Mouse (Mus musculus) adrenal gland, adult 2 months (tissue): ENCODE results near the gene Itga10. TPM values are rescaled to one million over a fixed set of nuclear protein-coding genes. Genes with fewer than 3 reads are reported as not detected.
"Not testable (repeated sequence)": the region's sequence is repeated elsewhere in the genome, so short reads cannot be mapped to it uniquely, and the experiment has no call there.

Experiments
- DNase-seq: peaks from one replicate; pipeline ENCODE4 v3.0.0; 2021
- long read RNA-seq: library from polyadenylated mRNA; stranded (forward); transcript quantifications from one replicate; pipeline ENCODE4 v2.0.0, GENCODE M21; 2021
- polyA plus RNA-seq: library from polyadenylated mRNA; depleted of rRNA; stranded (reverse); fragments of >200 nt; gene quantifications from 2 replicates; pipeline ENCODE4 v1.2.3, GENCODE M21; 2012; rRNA removed
- total RNA-seq, 2 experiments: library from RNA; stranded (reverse); gene quantifications; 2 replicates each; pipeline ENCODE4 v1.2.3; 2021

Gene Itga10
- total RNA-seq (1 to 10 TPM; 1.3 to 1.9 TPM), polyA plus RNA-seq (1.3 and 1.6 TPM in 2 replicates)
- long read RNA-seq, result 0 reads

DNA sequence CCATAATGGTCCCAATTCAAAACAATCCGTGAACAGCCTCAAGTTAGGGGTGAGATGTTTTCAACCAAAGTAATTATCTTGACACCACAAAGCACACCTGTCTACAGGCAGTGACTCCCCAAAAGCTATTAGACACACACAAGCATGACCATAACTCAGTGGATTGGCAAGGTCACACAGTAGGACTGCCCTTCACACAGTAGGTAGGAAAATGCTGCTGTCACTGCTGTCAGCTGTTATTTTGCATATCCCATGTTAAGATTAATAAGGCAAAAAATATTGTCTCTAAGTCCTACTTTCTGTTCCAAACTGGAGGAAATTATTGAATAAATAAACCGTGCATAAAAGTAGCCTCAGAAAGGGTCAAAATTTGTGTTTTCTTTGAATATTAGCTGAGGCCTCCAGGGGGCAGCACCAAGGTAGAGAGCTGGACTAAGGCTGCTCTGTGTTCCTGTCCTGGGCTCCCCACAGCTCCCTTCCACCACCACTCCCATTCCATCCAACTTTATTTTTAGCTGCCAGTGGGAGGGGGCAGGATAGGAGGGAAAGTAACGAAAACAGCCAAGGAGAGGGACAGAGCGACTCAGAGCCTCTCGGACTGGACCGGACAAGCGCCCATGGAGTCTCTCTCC, at the start of gene Itga10:
Gene Itga10 (plus strand): TSS at position 567 of the 632 bp plus-strand sequence.
- peak; percentile 25 for DNase-seq

DNA sequence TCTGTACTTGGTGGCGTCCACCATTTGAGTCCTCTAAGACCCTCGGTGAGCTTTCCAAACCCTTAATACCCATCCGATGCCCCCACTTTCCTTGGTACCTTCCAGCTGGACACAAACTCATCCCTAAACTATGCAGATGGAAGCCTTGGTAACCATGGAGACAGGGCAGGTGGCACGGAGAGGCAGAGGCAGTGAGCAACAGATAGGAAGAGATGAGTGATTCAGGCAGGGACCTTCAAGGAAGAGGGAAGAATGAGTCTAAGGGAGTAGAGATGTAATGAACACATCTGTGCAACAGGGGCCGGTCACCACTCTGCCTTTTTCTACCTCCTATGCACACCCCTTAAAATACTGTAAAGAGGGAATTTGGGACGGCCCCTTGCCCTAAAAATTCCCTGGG, 49.7 kb upstream of the Itga10 start:
- no peak for DNase-seq

DNA sequence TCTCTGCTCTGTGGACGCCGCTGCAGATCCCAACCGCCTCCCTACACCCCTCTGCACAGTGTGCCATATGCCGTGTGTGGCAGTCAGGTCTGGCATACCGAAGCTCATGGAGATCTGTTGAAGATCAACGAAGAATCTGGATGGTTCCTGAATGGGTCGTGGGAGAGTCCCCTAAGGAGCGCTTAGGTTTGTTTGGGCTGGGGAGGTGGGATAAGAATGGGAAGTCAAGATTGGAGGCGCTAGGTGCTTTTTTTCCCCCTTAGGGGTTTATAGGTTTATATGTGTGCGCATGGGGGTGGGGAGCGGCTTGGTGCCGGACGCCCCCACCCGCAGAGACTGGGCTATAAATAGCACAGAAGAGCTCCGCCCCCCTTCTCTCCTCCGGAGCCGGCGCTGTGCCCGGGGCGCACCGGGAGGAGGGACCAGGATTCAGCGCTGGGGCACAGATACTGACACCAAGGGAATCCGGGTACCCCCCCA, 49.1 kb upstream of the Itga10 start, which contains the start of gene Ankrd34a:
Gene Ankrd34a (plus strand): TSS at position 409 of the 480 bp plus-strand sequence.
- peak; percentile 74 for DNase-seq

DNA sequence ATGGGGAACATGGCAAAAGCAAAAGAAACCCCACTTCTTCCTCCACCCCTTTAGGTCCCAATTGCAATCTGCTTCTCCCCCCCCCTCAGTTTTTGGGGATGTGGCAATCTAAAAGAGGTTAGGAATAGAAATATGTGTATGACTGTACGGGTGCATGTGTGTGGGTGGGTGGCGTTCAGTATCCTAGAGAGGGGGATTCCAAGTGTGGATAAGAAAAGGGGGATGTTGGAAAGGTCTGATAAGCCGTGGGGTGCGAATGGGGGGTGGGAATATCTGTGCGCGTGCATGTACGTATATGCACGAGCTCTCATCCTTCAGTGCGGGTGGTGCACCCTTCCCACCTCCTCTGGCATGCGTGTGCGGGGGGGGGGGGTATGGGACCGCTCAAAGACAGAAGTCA, 48.5 kb upstream of the Itga10 start:
- DNase-seq, result no peak

DNA sequence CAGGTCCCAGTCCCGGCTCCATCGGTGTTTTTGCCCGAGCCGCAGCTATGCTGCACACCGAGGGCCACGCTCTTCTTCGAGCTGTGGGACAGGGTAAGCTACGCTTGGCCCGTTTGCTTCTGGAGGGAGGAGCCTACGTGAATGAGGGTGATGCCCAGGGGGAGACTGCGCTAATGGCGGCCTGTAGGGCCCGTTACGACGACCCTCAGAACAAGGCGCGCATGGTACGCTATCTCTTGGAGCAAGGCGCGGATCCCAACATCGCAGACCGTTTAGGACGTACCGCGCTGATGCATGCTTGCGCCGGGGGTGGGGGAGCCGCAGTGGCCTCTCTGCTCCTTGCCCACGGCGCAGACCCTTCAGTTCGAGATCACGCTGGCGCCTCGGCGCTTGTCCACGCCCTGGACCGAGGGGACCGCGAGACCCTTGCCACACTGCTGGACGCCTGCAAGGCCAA, 47.9 kb upstream of the Itga10 start:
- DNase-seq, result peak; percentile 62

DNA sequence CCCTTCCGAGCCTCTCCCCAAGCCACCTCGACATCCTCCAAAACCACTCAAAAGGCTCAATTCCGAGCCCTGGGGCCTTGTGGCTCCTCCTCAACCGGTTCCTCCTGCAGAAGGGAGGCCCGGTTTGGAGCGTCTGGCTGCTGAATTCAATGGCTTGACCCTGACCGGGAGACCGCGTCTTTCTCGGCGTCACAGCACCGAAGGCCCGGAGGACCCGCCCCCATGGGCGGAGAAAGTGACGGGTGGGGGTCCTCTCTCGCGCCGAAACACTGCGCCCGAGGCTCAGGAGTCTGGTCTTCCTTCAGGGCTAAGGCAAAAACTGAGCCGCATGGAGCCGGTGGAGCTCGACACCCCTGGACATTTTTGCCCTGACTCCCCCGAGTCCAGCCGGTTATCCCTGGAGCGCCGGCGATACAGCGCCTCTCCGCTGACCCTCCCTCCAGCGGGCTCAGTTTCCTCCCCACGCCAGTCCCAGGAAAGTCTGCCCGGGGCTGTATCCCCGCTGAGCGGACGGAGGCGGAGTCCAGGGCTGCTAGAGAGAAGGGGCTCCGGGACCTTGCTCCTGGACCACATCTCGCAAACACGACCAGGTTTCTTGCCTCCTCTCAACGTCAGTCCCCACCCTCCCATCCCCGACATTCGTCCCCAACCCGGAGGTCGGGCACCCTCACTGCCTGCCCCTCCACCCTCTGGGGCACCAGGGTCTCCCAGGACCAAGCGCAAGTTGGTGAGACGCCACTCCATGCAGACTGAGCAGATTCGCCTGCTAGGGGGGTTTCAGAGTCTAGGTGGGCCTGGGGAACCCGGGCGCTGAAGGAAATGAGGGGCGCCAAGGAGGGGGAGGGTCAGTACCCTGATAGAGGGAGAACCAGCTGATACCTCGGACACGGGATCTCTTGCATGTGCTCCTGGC, 47.0 kb upstream of the Itga10 start:
- DNase-seq, result peak; percentile 89

DNA sequence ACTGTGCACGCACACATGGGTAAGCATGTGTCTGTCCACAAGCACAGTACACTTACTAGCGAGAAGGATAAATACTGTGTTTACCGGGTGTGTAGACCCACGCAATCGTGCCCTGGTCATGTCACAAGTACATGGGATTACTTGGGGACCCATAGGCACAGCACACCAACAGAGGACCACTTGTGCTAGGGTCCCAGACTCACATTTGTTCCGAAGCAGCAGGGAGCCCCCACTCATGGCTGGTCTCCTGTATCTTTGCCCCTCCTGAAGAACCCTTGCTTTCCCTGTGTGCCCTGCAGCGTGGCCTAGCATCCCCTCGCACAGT, 46.4 kb upstream of the Itga10 start:
- no peak for DNase-seq

DNA sequence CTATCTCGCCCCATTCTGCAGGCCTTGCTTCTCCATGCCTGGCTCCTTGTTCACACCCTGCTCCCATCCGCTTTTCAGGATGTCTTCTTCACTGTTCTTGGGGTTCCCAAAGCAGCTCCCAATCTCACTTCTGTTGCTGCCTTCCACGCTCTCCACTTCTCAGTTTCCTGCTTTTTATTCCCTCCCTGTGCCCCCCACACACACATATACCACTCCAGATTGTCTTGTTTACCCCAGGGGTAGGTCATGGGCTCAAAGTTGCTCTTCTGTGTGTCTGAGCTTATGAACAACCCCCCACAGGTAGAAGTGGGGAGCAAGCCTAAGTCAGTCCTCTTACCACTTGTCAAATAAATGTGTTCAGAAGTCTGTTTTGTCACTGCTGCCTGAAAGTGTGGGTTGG, 46.0 kb upstream of the Itga10 start:
- no peak for DNase-seq

DNA sequence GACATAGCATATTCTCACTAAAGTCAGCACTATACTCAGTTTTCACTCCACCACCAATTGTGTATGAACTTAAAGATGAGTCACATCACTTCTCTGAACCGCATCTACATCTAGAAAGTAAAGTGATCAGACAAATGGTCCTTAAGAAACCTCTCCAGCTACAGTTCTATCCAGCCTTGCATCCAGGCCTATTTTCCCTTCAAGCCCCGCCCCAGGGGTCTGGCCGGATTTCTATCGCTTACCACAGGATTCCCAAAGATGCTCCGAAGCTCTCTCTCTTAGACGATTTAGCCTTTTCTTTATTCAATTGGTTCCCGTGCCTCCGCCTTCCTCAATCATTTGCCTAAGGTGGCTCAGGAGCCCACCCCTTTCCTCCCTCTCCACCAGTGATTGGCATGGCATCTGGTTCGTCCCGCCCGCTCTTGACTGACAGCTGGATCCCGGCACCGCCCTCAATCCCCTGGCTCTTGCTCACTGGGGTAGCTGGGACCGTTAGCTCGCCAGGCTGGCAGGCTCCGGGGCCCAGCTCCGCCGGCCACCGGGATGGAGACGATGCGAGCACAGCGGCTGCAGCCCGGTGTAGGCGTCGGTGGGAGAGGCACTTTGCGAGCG, 44.6 kb upstream of the Itga10 start, which contains the start of gene Lix1l:
Gene Lix1l (plus strand): TSS at position 511 of the 612 bp plus-strand sequence.
- peak; percentile 98 for DNase-seq

DNA sequence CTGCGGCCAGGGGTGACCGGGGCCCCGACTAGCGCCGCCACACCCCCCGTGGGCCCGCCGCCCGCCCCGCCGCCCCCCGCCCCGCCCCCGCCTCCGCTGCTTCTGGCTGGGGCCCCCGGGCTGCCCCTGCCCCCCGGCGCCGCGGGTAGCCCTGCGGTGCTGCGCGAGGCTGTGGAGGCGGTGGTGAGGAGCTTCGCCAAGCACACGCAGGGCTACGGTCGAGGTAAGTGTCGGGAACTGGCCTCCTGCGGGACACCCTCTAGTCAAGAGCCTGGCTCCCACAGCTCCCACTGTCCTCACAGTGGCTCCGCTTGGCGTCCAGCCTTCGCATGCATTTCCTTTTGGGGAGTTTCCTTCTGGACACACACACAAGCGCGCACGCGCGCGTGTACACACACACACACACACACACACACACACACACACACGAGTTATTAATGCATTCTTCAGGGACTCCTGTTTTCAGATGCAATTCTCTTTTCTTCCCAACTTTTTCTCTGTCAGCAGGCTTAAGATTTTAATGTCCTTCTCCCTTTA, 44.1 kb upstream of the Itga10 start:
- peak; percentile 88 for DNase-seq

DNA sequence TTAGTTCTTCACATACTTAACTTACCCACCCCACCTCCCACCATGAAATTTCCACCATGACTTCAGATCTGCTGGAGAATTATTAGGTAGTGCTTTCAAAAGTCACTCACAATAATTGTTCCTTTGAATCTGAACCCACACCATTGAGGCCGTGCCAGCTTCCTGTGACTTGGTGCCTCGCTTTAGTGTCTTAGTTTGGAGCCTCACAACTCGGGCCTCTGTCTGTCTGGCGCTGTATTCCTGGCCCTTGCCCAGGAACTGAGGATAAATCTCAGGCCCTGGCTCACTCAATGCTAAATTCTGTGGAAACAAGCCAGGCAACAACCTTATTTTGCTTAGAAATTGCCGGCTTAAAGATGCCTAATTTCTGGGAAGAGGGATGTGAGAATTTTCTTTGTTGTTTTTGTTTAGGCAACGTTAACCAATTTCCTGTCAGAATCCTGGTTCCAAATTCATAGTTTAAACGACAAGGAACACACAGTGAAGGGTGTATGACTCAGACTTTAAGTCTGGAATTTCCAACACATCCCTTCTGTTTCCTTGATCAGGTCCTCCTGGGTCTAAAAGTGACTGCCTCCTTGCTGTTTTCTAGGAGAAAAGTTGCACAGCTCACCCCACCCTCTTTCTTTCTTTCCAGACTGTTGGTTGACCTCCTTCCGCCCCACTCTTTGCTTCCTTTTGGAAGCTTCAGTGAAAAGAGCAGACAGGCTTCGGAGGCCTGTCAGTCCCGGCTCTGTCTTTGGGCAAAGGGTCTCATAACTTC, 43.3 kb upstream of the Itga10 start:
- DNase-seq, result peak; percentile 74

DNA sequence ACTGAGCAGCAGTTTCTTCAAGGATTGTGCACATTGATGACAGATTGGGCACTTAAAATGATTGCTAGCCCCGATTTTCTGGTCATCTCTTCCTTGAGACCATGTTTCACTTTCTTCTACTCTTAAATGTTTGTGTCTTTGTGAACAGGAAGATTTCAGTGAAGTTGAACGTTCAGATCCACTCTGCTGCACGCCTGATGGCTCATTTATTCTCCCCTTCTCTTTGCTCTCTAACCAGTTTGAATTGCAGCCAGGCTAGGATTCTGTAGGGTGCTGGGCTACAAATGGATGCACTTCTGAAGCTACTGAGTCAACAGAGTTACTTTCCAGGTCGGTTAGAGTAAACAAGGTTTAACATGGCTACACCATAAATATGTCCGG, 42.7 kb upstream of the Itga10 start:
- no peak for DNase-seq

DNA sequence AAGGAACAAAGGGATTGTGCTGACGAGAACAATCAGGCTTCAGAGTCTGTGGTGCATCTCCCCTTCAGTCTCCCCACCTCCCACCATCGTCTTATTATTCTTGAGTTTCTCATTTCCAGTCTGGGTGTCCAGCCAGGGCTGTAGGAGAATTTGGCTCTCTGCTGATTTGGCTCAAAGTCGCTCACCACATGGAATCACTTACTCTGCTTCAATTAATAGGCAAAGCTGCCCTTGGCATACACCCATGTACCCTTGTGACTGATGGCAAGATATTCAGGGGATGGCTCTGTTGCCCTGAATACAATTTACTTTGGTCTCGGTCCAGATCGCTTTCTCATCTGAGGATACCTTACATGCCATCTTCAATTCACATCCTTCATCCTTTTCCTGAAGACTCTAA, 42.1 kb upstream of the Itga10 start:
- DNase-seq, result peak; percentile 48

DNA sequence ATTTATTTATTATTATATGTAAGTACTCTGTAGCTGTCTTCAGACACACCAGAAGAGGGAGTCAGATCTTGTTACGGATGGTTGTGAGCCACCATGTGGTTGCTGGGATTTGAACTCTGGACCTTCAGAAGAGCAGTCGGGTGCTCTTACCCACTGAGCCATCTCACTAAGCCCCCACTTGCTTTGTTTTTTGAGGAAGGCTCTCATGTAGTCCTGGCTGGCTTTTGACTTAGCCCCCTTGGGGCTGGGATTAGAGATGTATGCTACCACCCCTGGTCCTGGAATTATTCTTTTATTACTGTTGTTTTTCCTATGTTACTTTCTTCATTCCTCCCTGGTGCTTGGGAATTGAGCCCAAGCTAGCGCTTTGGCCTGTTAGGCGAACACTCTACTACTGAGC, 39.4 kb upstream of the Itga10 start:
- DNase-seq, result not testable (repeated sequence)

DNA sequence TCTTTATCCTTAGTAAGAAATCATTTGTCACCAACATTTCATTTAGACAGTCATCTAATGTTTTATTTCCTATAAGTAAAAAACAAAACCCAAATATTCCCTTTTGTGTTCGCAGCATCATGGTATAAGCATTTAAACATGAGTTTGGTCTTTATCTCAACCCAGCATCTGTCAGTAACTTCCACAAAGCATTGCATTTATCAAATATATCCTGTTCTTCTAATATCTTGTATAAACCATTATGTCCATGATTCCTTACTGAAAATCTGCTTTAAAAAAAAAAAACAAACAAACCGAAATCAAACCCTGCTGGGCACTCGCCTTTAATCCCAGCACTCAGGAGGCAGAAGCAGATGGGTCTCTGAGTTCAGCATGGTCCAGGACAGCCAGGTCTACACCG, 38.8 kb upstream of the Itga10 start:
- no peak for DNase-seq

DNA sequence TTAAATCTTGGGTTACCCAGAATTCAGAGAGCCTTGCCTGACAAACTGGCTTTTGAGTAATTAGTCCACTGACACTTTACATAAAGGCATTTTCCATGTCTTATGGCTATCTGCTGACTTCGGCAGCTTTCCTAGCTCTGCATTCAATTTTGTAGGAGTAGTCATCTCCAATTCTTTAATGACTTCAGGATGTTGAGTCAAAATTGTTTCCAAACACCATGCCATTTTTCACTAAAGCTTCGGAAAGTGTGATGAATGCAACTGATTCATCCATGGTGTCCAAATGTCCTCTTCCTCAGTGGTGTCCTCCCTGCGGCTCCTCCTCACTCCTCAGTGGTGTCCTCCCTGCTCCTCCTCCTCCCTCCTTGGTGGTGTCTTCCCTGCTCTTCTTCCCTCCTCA, 27.4 kb upstream of the Itga10 start:
- no peak for DNase-seq

DNA sequence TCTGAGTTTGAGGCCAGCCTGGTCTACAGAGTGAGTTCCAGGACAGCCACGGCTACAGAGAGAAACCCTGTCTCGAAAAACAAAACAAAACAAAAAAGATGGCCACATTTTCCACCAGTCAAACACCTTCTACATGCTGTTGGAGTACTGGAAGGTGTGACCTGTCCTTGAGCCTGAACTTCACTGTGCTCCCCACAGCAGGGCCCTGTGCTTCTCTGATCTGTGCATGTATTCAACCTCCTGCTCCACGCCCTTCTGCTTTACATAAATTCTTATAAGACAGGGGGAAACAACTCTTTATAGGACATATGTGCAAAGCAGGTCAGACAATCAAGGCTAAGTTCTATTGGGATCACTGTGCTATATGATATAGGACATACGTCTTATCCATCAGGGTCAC, 22.2 kb upstream of the Itga10 start:
- no peak for DNase-seq

DNA sequence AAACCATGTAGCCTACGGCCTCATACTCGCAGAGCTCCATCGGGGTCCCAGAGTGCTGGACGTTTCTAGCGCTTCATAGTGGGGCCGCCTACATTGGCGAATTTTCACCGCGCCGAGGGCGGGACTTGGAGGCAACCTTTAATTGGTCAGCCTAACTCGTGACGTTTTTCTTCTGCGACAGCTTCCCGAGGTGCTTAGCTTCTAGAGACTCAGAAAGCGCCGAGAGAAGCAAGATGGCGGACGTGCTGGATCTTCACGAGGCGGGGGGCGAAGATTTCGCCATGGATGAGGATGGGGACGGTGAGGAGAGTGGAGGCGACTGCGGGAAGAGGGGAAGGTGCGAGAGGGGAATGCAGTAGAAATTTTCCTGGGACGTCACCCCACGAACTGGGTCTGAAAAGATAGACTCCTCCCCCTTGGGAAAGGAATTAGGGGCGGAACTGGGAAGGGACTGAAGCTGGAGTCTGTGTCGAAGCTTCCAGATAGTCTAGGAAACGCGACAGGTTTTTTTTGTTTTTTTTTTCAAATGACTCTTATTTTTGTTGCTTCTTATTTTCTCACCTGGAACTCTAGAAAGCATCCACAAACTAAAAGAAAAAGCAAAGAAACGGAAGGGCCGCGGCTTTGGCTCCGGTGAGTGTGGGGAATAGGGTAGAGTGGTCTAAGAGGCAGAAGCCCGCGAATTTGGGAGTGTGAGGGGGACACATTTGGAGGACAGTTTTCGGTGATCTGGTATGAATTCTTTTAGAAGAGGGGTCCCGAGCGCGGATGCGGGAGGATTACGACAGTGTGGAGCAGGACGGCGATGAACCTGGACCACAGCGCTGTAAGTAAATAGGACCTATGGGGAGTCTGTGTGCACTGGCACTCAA, 15.4 kb upstream of the Itga10 start, which contains the start of gene Rbm8a:
Gene Rbm8a (plus strand): TSS at position 205 of the 872 bp plus-strand sequence.
- DNase-seq, result peak; percentile 96

DNA sequence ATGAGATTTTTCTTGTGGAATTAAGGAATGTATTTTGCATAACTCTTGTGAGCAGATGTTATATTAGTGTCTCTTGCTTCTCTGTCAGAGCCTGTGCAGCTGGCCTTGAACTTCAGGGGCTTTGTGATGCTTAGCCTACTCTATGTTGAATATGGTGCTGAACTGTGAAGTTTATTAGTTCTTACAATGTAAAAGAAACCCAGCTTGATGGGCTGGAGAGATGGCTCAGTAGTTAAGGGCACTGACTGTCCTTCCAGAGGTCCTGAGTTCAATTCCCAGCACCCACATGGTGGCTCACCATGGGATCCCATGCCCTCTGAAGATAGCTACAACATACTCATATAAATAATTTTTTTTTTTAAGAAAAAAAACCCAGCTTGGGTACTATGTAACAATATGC, 13.3 kb upstream of the Itga10 start:
- no peak for DNase-seq

DNA sequence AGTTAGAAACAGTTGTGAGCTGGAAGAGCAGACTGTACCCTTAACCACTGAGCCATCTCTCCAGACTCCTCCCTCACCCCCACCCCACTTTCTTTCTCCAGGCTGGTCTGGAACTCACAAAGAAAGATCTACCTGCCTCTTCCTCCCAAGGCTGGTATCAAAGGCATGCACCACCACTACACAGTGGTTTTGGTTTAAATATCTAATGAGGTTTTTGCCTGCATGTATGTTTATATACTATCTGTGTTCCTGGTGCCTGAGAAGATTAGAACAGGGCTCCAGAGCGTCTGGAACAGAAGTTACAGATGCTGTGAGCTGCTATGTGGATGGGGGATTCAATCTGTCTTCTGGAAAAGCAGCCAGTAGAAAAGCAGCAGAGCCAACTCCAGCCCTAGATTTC, 11.4 kb upstream of the Itga10 start:
- DNase-seq, result no peak
